12 mouse cellular contexts compared by ENCODE assay signal in genomic region chr16:91801426-91801825, GRCm38 (mm10).
"Had no signal": no experiment of that assay in that cellular context is flagged by ENCODE, and none has a peak within 500 bp of the region (broad histone marks: within the 10 kb centered on the region; RNA-seq: fewer than 3 reads in every experiment).

No protein-coding gene starts in this region.

- H3K4me2 ChIP-seq: limb, embryonic 13.5 days; liver, embryonic 13.5 days; midbrain, embryonic 13.5 days had no signal

- ATAC-seq: lung, postnatal 0 days; midbrain, embryonic 13.5 days had no signal

- H3K4me3 ChIP-seq: limb, embryonic 13.5 days; liver, embryonic 13.5 days; midbrain, embryonic 13.5 days had no signal

- H3K27ac ChIP-seq: kidney, postnatal 0 days; limb, embryonic 13.5 days; midbrain, embryonic 13.5 days had no signal

- H3K9me3 ChIP-seq: limb, embryonic 13.5 days; liver, embryonic 13.5 days; midbrain, embryonic 13.5 days had no signal

- DNase-seq: kidney, adult 9 months; kidney, postnatal 36 days; left cerebral cortex, postnatal 4 days; liver, embryonic 13.5 days; lung, adult 2 months; lung, postnatal 36 days; right cerebral cortex, postnatal 14 days; thymus, postnatal 36 days had no signal

- H3K9ac ChIP-seq: limb, embryonic 13.5 days; liver, embryonic 13.5 days; midbrain, embryonic 13.5 days had no signal

- H3K4me1 ChIP-seq: midbrain, embryonic 13.5 days had no signal

- H3K27me3 ChIP-seq: limb, embryonic 13.5 days; midbrain, embryonic 13.5 days had no signal
